In genomic region chr4:46025893-46026292, GRCm38 (mm10) we compare ENCODE assay signal across 9 mouse cellular contexts. TPM values are rescaled to one million over a fixed set of nuclear protein-coding genes. Genes with fewer than 3 reads are reported as not detected.
DNase-seq lines count a peak whose midpoint lies in the region; ATAC-seq lines count a peak whose summit lies in the region.
"Had no signal": no experiment of that assay in that cellular context is flagged by ENCODE, and none has a peak within 500 bp of the region (broad histone marks: within the 10 kb centered on the region; RNA-seq: fewer than 3 reads in every experiment).

No protein-coding gene starts in this region.

- no peak overlapping the region for H3K9ac ChIP-seq in heart, embryonic 12.5 days
- H3K9ac ChIP-seq in kidney, embryonic 14.5 days (ENCODE audit: low read depth, low read length): no peak overlapping the region
- H3K9ac ChIP-seq in midbrain, embryonic 13.5 days (replicated peaks): no peak overlapping the region
- H3K9ac ChIP-seq: lung, embryonic 15.5 days had no signal

- WGBS in heart, embryonic 12.5 days: 34% methylated on average over 7 of the region's 7 CpGs
- WGBS in kidney, embryonic 14.5 days: 51% methylated on average over 7 of the region's 7 CpGs
- WGBS in midbrain, embryonic 13.5 days: 45% methylated on average over 7 of the region's 7 CpGs

- no peak for DNase-seq in heart, adult 9 months (ENCODE audit: low spot score in 2 of 2)
- peak; percentile 9 for DNase-seq in 416B (ENCODE audit: low read depth)
- DNase-seq in ZHBTc4 (ENCODE audit: low read depth, low spot score): peak; percentile 59
- peak; percentile 58 for DNase-seq in lung, postnatal 10 days
- DNase-seq in spleen, adult 18-20 months: no peak

- H3K4me2 ChIP-seq in heart, embryonic 12.5 days: no peak overlapping the region
- no peak overlapping the region for H3K4me2 ChIP-seq in kidney, embryonic 14.5 days (replicated peaks; ENCODE audit: low read depth, low read length)
- no peak overlapping the region for H3K4me2 ChIP-seq in midbrain, embryonic 13.5 days (replicated peaks)
- H3K4me2 ChIP-seq: lung, embryonic 15.5 days had no signal

- H3K27ac ChIP-seq in heart, embryonic 12.5 days (ENCODE audit: poor library complexity, severe bottlenecking): no peak overlapping the region
- H3K27ac ChIP-seq in kidney, embryonic 14.5 days (ENCODE audit: low read depth, low read length): no peak overlapping the region
- no peak overlapping the region for H3K27ac ChIP-seq in midbrain, embryonic 13.5 days
- H3K27ac ChIP-seq: lung, embryonic 15.5 days had no signal

- no peaks in the 10 kb centered on the region; the same call in 1 of the 2 replicates for H3K36me3 ChIP-seq in heart, embryonic 12.5 days
- H3K36me3 ChIP-seq in kidney, embryonic 14.5 days (ENCODE audit: control insufficient read depth, insufficient read depth, low read length): peaks cover 2% of the 10 kb centered on the region; the same call in 1 of the 2 replicates
- 0 out of 2 replicates have a peak, but pooled peaks cover 3% of the 10 kb centered on the region for H3K36me3 ChIP-seq in midbrain, embryonic 13.5 days
- H3K36me3 ChIP-seq: lung, embryonic 15.5 days had no signal

- peak; percentile 66; the same call in 1 of the 2 replicates for ATAC-seq in heart, embryonic 12.5 days (ENCODE audit: insufficient number of reproducible peaks, low FRiP score)
- peak; percentile 35; the same call in 1 of the 2 replicates for ATAC-seq in kidney, embryonic 14.5 days (ENCODE audit: low FRiP score, low TSS enrichment)
- ATAC-seq in midbrain, embryonic 13.5 days: no peak

- no peaks in the 10 kb centered on the region for H3K27me3 ChIP-seq in heart, embryonic 12.5 days (replicated peaks)
- no peaks in the 10 kb centered on the region for H3K27me3 ChIP-seq in kidney, embryonic 14.5 days (ENCODE audit: control insufficient read depth, insufficient read depth, low read length)
- no peaks in the 10 kb centered on the region for H3K27me3 ChIP-seq in midbrain, embryonic 13.5 days
- H3K27me3 ChIP-seq: lung, embryonic 15.5 days had no signal

- H3K4me1 ChIP-seq in heart, embryonic 12.5 days (replicated peaks): peaks cover 22% of the 10 kb centered on the region
- 0 out of 2 replicates have a peak, but pooled peaks cover 3% of the 10 kb centered on the region for H3K4me1 ChIP-seq in kidney, embryonic 14.5 days (ENCODE audit: control insufficient read depth, insufficient read depth, low read length)
- no peaks in the 10 kb centered on the region for H3K4me1 ChIP-seq in midbrain, embryonic 13.5 days (replicated peaks)
- H3K4me1 ChIP-seq: lung, embryonic 15.5 days had no signal

- H3K4me3 ChIP-seq in heart, embryonic 12.5 days: no peak overlapping the region
- no peak overlapping the region for H3K4me3 ChIP-seq in kidney, embryonic 14.5 days (ENCODE audit: low read length)
- no peak overlapping the region for H3K4me3 ChIP-seq in midbrain, embryonic 13.5 days (replicated peaks)
- H3K4me3 ChIP-seq: lung, embryonic 15.5 days had no signal

- no peaks in the 10 kb centered on the region for H3K9me3 ChIP-seq in heart, embryonic 12.5 days (replicated peaks)
- no peaks in the 10 kb centered on the region for H3K9me3 ChIP-seq in kidney, embryonic 14.5 days (ENCODE audit: control insufficient read depth, low read length)
- no peaks in the 10 kb centered on the region for H3K9me3 ChIP-seq in midbrain, embryonic 13.5 days
- H3K9me3 ChIP-seq: lung, embryonic 15.5 days had no signal

RNA-seq across cellular contexts. Expression of gene Tmod1, which starts 12.8 kb away (rescaled TPM):
- 195 and 203 TPM in 2 replicates for polyA plus RNA-seq in heart, embryonic 12.5 days (2016; fragmentation: Nextera tagmentation; extraction: Ambion mirVana)
- 5.2 and 5.3 TPM in 2 replicates for polyA plus RNA-seq in kidney, embryonic 14.5 days (2014; fragmentation: Nextera tagmentation; extraction: Ambion mirVana)
- 0.39 and 0.76 TPM in 2 replicates for polyA plus RNA-seq in midbrain, embryonic 13.5 days (2015; fragmentation: Nextera tagmentation; extraction: Ambion mirVana)

Comparison
In these comparisons a context has a peak if more than half of its experiments do, and no peak if none do; other contexts are left out.
1. DNase-seq: peak in 416B (single experiment), ZHBTc4 (single experiment) and lung, postnatal 10 days (single experiment); none in heart, adult 9 months (0 of 2) and spleen, adult 18-20 months (0 of 2).
2. RNA of gene Tmod1, which starts 12.8 kb away (polyA plus RNA-seq): 195 to 203 TPM in heart, embryonic 12.5 days; 5.2 to 5.3 TPM in kidney, embryonic 14.5 days and 0.39 to 0.76 TPM in midbrain, embryonic 13.5 days; every median in the first group is over 10 times any median in the second.